Mouse (Mus musculus): ENCODE data around the gene Hmg20a.

DNA sequence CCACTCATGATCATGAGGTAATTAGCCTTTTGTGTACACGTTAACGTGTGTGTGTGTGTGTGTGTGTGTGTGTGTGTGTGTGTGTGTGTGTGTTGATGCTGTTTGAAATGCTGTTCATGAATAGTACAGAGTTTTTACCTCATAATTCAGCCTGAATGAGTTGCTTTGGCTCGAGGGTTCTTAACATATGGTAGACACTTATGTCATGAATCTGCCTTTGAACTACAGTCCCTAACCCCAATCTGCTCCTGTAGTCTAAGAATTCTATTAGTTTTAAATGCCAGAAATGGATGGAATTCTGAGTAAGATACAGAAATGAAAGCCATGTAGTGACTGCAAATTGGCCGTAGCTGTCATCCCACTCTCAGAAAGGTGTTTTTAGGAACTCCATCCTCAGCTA, 64.2 kb downstream of the Hmg20a start:
- no peak for TF ChIP-seq POLR2A (IDR thresholded peaks at IDR 0.05; ENCODE audit: control insufficient read depth, extremely low read depth, insufficient read depth, low read length, poor library complexity)
- no peak for TF ChIP-seq CTCF (IDR thresholded peaks at IDR 0.05; ENCODE audit: borderline replicate concordance, control insufficient read depth, extremely low read depth, insufficient read depth, low read length, poor library complexity)

All from thymus, adult 2 months (tissue).